Mouse (Mus musculus): ENCODE results near the gene Taf8. TPM values are rescaled to one million over a fixed set of nuclear protein-coding genes. Genes with fewer than 3 reads are reported as not detected.
A peak's percentile ranks its signal among the peaks of the same experiment; 100 is the strongest.

Gene Taf8
- polyA plus RNA-seq, 1 experiment from 2014 or later = 19.5 TPM

DNA sequence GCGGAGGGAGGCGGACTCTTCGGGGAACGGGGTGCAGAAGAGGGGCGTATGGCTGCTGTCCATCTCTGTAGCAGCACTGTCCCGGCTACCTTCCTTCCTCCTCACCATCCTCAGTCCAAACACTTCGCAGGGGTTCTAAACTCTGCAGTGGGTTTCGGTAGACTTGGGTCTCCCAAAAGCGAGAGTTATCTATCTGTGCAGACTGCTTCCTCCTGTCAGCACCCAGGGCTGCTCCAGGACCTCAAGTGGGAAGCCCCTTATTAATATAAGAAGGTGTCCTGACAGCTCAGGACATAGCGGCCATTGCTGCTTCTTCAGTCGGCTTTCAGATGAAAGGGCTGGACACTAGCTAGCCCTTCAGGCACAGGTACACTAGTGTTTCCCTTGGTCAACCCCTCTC lies 37.1 kb downstream of the Taf8 start:
- Histone ChIP-seq H3K9ac (ENCODE audit: low read depth, low read length) (no peak overlapping the region), H3K27ac (replicated peaks; ENCODE audit: low read depth, low read length) (no peak overlapping the region), H3K4me1 (ENCODE audit: control insufficient read depth, insufficient read depth, low read length) (no peaks in the 10 kb centered on the region), H3K4me3 (ENCODE audit: low read depth, low read length) (no peak overlapping the region), H3K36me3 (ENCODE audit: control insufficient read depth, insufficient read depth, low read length) (no peaks in the 10 kb centered on the region), H3K27me3 (replicated peaks; ENCODE audit: control insufficient read depth, insufficient read depth, low read length) (peaks cover 27% of the 10 kb centered on the region), H3K9me3 (ENCODE audit: control insufficient read depth, low read length) (no peaks in the 10 kb centered on the region), H3K4me2 (ENCODE audit: low read depth, low read length) (no peak overlapping the region)
- DNase-seq (ENCODE audit: low spot score) (no peak), ATAC-seq (ENCODE audit: low read depth) (no peak)
- WGBS = 75% methylated on average over 11 of the region's 11 CpGs

- Histone ChIP-seq H3K27me3 (replicated peaks; ENCODE audit: control insufficient read depth, insufficient read depth, low read length) (peaks cover 24% of the 10 kb centered on the region), H3K4me1 (ENCODE audit: control insufficient read depth, insufficient read depth, low read length) (no peaks in the 10 kb centered on the region), H3K4me3 (ENCODE audit: low read depth, low read length) (no peak overlapping the region), H3K36me3 (ENCODE audit: control insufficient read depth, insufficient read depth, low read length) (no peaks in the 10 kb centered on the region), H3K9ac (ENCODE audit: low read depth, low read length) (no peak overlapping the region), H3K4me2 (ENCODE audit: low read depth, low read length) (no peak overlapping the region), H3K27ac (replicated peaks; ENCODE audit: low read depth, low read length) (no peak overlapping the region), H3K9me3 (ENCODE audit: control insufficient read depth, low read length) (no peaks in the 10 kb centered on the region)
- no peak for DNase-seq (ENCODE audit: low spot score)
- no peak for ATAC-seq (ENCODE audit: low read depth)
- WGBS = 58% methylated on average over 12 of the region's 12 CpGs
Observed at GRCm38 (mm10) chr17:47464248-47464965, 37.7 kb downstream of the Taf8 start.

- Histone ChIP-seq H3K4me3 (ENCODE audit: low read depth, low read length) (no peak overlapping the region), H3K9me3 (ENCODE audit: control insufficient read depth, low read length) (no peaks in the 10 kb centered on the region), H3K4me2 (ENCODE audit: low read depth, low read length) (no peak overlapping the region), H3K9ac (ENCODE audit: low read depth, low read length) (no peak overlapping the region), H3K36me3 (ENCODE audit: control insufficient read depth, insufficient read depth, low read length) (no peaks in the 10 kb centered on the region), H3K4me1 (ENCODE audit: control insufficient read depth, insufficient read depth, low read length) (no peaks in the 10 kb centered on the region), H3K27me3 (replicated peaks; ENCODE audit: control insufficient read depth, insufficient read depth, low read length) (peaks cover 9% of the 10 kb centered on the region), H3K27ac (replicated peaks; ENCODE audit: low read depth, low read length) (no peak overlapping the region)
- ATAC-seq (ENCODE audit: low read depth) = 0 out of 2 replicates have a peak, but pooled peaks have one; percentile 58
- WGBS = 50% methylated on average over 9 of the region's 9 CpGs
- DNase-seq (ENCODE audit: low spot score) = no peak
Observed at GRCm38 (mm10) chr17:47462728-47463388, 39.2 kb downstream of the Taf8 start.

DNA sequence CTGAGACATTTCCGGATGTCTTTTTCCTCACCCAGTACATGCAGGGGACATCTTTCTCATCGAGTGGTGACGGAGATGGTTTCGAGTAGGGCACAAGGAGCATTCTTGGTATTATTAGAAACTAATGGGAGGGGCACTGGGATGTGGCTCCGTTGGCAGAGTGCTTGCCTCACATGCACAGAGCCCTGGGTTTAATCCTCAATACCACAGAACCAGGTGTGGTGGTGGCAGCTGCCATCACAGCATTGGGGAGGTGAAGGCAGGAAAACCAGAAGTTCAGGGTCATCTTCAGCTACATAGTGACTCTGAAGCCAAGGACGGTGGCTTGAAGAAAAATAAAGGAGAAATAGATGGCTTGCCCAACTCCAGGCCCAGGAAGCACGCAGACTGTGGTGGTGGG lies 39.9 kb downstream of the Taf8 start:
- Histone ChIP-seq H3K9me3 (ENCODE audit: control insufficient read depth, low read length) (no peaks in the 10 kb centered on the region), H3K4me3 (ENCODE audit: low read depth, low read length) (no peak overlapping the region), H3K4me1 (ENCODE audit: control insufficient read depth, insufficient read depth, low read length) (no peaks in the 10 kb centered on the region), H3K27ac (replicated peaks; ENCODE audit: low read depth, low read length) (no peak overlapping the region), H3K36me3 (ENCODE audit: control insufficient read depth, insufficient read depth, low read length) (no peaks in the 10 kb centered on the region), H3K9ac (ENCODE audit: low read depth, low read length) (no peak overlapping the region), H3K27me3 (replicated peaks; ENCODE audit: control insufficient read depth, insufficient read depth, low read length) (peaks cover 3% of the 10 kb centered on the region), H3K4me2 (ENCODE audit: low read depth, low read length) (no peak overlapping the region)
- no peak for ATAC-seq (ENCODE audit: low read depth)
- 80% methylated on average over 7 of the region's 7 CpGs for WGBS
- DNase-seq (ENCODE audit: low spot score) = no peak

GRCm38 (mm10) chr17:47461688-47462087 lies 40.4 kb downstream of the Taf8 start:
- Histone ChIP-seq H3K9ac (ENCODE audit: low read depth, low read length) (no peak overlapping the region), H3K36me3 (ENCODE audit: control insufficient read depth, insufficient read depth, low read length) (no peaks in the 10 kb centered on the region), H3K9me3 (ENCODE audit: control insufficient read depth, low read length) (no peaks in the 10 kb centered on the region), H3K4me1 (ENCODE audit: control insufficient read depth, insufficient read depth, low read length) (no peaks in the 10 kb centered on the region), H3K4me2 (ENCODE audit: low read depth, low read length) (no peak overlapping the region), H3K27ac (replicated peaks; ENCODE audit: low read depth, low read length) (no peak overlapping the region), H3K4me3 (ENCODE audit: low read depth, low read length) (no peak overlapping the region), H3K27me3 (replicated peaks; ENCODE audit: control insufficient read depth, insufficient read depth, low read length) (no peaks in the 10 kb centered on the region)
- 74% methylated on average over 3 of the region's 3 CpGs for WGBS
- no peak for DNase-seq (ENCODE audit: low spot score)
- no peak for ATAC-seq (ENCODE audit: low read depth)

- Histone ChIP-seq H3K36me3 (ENCODE audit: control insufficient read depth, insufficient read depth, low read length) (no peaks in the 10 kb centered on the region), H3K9ac (ENCODE audit: low read depth, low read length) (no peak overlapping the region), H3K4me1 (ENCODE audit: control insufficient read depth, insufficient read depth, low read length) (peaks cover 3% of the 10 kb centered on the region), H3K9me3 (ENCODE audit: control insufficient read depth, low read length) (no peaks in the 10 kb centered on the region), H3K4me3 (ENCODE audit: low read depth, low read length) (no peak overlapping the region), H3K4me2 (ENCODE audit: low read depth, low read length) (no peak overlapping the region), H3K27ac (replicated peaks; ENCODE audit: low read depth, low read length) (no peak overlapping the region), H3K27me3 (replicated peaks; ENCODE audit: control insufficient read depth, insufficient read depth, low read length) (no peaks in the 10 kb centered on the region)
- WGBS = 71% methylated on average over 3 of the region's 3 CpGs
- DNase-seq (ENCODE audit: low spot score) = no peak
- no peak for ATAC-seq (ENCODE audit: low read depth)
Observed at GRCm38 (mm10) chr17:47459341-47459919, 42.7 kb downstream of the Taf8 start.

DNA sequence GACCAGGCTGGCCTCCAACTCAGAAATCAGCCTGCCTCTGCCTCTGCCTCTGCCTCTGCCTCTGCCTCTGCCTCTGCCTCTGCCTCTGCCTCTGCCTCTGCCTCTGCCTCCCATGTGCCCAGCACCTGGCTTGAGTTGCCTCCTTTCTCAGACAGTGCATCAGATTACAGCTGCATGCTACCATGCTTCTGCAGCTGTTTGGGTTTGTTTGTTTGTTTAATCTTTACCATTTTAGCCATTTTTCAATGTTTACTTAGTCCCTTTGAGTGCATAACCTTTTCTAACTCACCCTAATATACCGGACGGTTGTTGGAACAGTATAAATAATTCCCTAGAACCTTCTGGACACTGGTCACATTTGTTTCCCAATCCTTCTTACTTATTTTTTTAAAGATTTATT lies 43.2 kb downstream of the Taf8 start:
- Histone ChIP-seq H3K36me3 (ENCODE audit: control insufficient read depth, insufficient read depth, low read length) (no peaks in the 10 kb centered on the region), H3K27me3 (replicated peaks; ENCODE audit: control insufficient read depth, insufficient read depth, low read length) (no peaks in the 10 kb centered on the region), H3K9ac (ENCODE audit: low read depth, low read length) (no peak overlapping the region), H3K27ac (replicated peaks; ENCODE audit: low read depth, low read length) (no peak overlapping the region), H3K4me3 (ENCODE audit: low read depth, low read length) (no peak overlapping the region), H3K4me1 (ENCODE audit: control insufficient read depth, insufficient read depth, low read length) (peaks cover 3% of the 10 kb centered on the region), H3K9me3 (ENCODE audit: control insufficient read depth, low read length) (no peaks in the 10 kb centered on the region), H3K4me2 (ENCODE audit: low read depth, low read length) (no peak overlapping the region)
- WGBS = 91% methylated on average over 2 of the region's 2 CpGs
- ATAC-seq (ENCODE audit: low read depth) (no peak), DNase-seq (ENCODE audit: low spot score) (no peak)

DNA sequence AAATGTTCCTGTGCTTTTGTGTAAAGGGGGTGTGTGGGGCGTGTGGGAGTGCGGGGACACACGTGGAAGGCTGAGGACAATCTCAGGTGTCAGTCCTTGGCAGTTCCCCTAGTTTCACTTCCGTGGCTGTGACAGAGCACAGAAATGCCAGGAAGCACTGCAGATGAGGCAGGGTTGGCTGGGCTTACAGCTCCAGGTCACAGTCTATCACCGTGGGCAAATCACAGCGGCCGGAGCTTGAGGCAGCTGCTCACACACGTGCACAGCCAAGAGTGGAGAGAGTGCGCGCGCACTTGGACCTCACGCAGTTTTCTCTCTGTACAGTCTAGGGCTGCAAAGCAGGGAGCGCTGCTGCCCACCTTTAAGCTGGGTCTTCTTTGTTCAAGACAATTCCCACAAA lies 43.8 kb downstream of the Taf8 start:
- Histone ChIP-seq H3K9me3 (ENCODE audit: control insufficient read depth, low read length) (no peaks in the 10 kb centered on the region), H3K27me3 (replicated peaks; ENCODE audit: control insufficient read depth, insufficient read depth, low read length) (no peaks in the 10 kb centered on the region), H3K4me3 (ENCODE audit: low read depth, low read length) (no peak overlapping the region), H3K4me1 (ENCODE audit: control insufficient read depth, insufficient read depth, low read length) (peaks cover 6% of the 10 kb centered on the region), H3K36me3 (ENCODE audit: control insufficient read depth, insufficient read depth, low read length) (no peaks in the 10 kb centered on the region), H3K4me2 (ENCODE audit: low read depth, low read length) (no peak overlapping the region), H3K9ac (ENCODE audit: low read depth, low read length) (no peak overlapping the region), H3K27ac (replicated peaks; ENCODE audit: low read depth, low read length) (no peak overlapping the region)
- 81% methylated on average over 13 of the region's 13 CpGs for WGBS
- ATAC-seq (ENCODE audit: low read depth) (no peak), DNase-seq (ENCODE audit: low spot score) (no peak)

All from embryonic facial prominence, embryonic 14.5 days (tissue).